Mouse (Mus musculus) kidney, embryonic 14.5 days (tissue): ENCODE data around the gene Syngr1. TPM values are rescaled to one million over a fixed set of nuclear protein-coding genes. Genes with fewer than 3 reads are reported as not detected.

Experiments
- ATAC-seq: fragments of 200-750 bp; cut with Nextera tagmentation; 2 replicates; pipeline ENCODE4 v1.8.0; 2017; ENCODE audit warnings: moderate number of reproducible peaks, mild to moderate bottlenecking, moderate TSS enrichment, moderate library complexity; ENCODE audit not compliant: low FRiP score, low TSS enrichment
- H3K27ac ChIP-seq: fragments of 300-500 bp; sonication (generic); 2 replicates; pipeline ENCODE4 v1.5.1; 2014; ENCODE audit warnings: low read depth, mild to moderate bottlenecking, low read length, moderate library complexity, mixed read lengths
- H3K27me3 ChIP-seq: fragments of 300-500 bp; sonication (generic); 2 replicates; pipeline ENCODE4 v1.6.1; 2014; ENCODE audit warnings: mild to moderate bottlenecking, low read length; ENCODE audit not compliant: control insufficient read depth, insufficient read depth
- H3K36me3 ChIP-seq: fragments of 300-500 bp; sonication (generic); 2 replicates; pipeline ENCODE4 v1.6.1; 2014; ENCODE audit warnings: low read length, mixed read lengths; ENCODE audit not compliant: control insufficient read depth, insufficient read depth
- H3K4me1 ChIP-seq: fragments of 300-500 bp; sonication (generic); 2 replicates; pipeline ENCODE4 v1.6.1; 2014; ENCODE audit warnings: low read length, mixed read lengths; ENCODE audit not compliant: control insufficient read depth, insufficient read depth
- H3K4me2 ChIP-seq: fragments of 300-500 bp; sonication (generic); replicated peaks from 2 replicates; pipeline ENCODE4 v1.6.1; 2014; ENCODE audit warnings: low read depth, mild to moderate bottlenecking, low read length
- H3K4me3 ChIP-seq: fragments of 300-500 bp; sonication (generic); 2 replicates; pipeline ENCODE4 v1.5.1; 2014; ENCODE audit warnings: mild to moderate bottlenecking, low read length
- H3K9ac ChIP-seq: fragments of 300-500 bp; sonication (generic); 2 replicates; pipeline ENCODE4 v1.6.1; 2014; ENCODE audit warnings: low read depth, mild to moderate bottlenecking, low read length, moderate library complexity
- H3K9me3 ChIP-seq: fragments of 300-500 bp; sonication (generic); 2 replicates; pipeline ENCODE4 v1.6.1; 2016; ENCODE audit warnings: low read length; ENCODE audit not compliant: control insufficient read depth
- WGBS: fragments of 180-500 bp; shearing (Covaris S2); extraction: QIAGEN DNeasy Blood & Tissue Kit; methylation state at CpG from one replicate; pipeline ENCODE4 v1.1.7; 2014; 5-methylcytosine and 5-hydroxymethylcytosine counted together
- polyA plus RNA-seq: library from polyadenylated mRNA; unstranded; fragments of >200 nt; fragmentation: Nextera tagmentation; extraction: Ambion mirVana; gene quantifications from 2 replicates; pipeline ENCODE4 v1.2.1, GENCODE M21; 2014

Gene Syngr1
- polyA plus RNA-seq, 1 experiment from 2014 or later = 9.5 TPM

- WGBS = 65% methylated on average over 9 of the region's 9 CpGs
- Histone ChIP-seq H3K4me3 (no peak overlapping the region), H3K36me3 (no peaks in the 10 kb centered on the region), H3K9ac (no peak overlapping the region), H3K9me3 (no peaks in the 10 kb centered on the region), H3K27me3 (no peaks in the 10 kb centered on the region), H3K27ac (no peak overlapping the region), H3K4me1 (no peaks in the 10 kb centered on the region), H3K4me2 (no peak overlapping the region)
- no peak for ATAC-seq
Observed at GRCm38 (mm10) chr15:80051782-80052181, 39.4 kb upstream of the Syngr1 start.

DNA sequence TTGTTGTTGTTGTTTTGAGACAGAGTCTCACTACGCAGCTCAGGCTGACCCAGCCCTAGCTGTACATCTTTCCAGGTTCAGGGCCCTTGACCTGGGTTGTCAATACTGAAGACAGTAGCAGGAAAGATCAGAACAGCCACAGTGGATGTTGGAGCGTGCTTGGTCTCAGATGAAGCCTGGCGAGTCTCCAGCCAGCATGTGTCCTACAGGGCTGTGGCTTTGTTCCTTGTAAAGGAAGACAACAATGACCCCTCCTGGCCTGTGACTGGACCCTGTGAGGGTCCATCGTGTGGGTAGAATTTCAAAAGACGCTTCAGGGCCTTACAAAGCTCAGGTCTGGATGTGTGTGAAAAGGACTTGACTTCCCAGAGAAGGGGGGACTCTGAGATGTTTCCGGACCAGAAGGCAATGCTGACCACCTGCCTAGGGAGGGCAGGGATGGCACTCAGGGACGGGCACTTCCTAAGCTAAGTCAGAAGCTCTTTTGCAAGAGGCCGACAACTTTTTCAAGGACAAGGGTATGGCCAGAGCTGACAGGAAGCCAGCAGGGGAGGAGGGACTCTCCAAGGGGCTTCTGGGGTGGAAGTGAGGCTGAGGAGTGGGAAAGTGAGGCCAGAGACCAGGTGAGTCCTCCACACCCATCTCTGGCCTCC lies 37.6 kb upstream of the Syngr1 start:
- H3K4me2 ChIP-seq = no peak overlapping the region
- no peaks in the 10 kb centered on the region for H3K36me3 ChIP-seq
- H3K27me3 ChIP-seq = no peaks in the 10 kb centered on the region
- WGBS = 78% methylated on average over 8 of the region's 8 CpGs
- H3K4me3 ChIP-seq = no peak overlapping the region
- no peak overlapping the region for H3K9ac ChIP-seq
- no peak overlapping the region for H3K27ac ChIP-seq
- no peaks in the 10 kb centered on the region for H3K9me3 ChIP-seq
- no peaks in the 10 kb centered on the region for H3K4me1 ChIP-seq
- ATAC-seq = no peak

GRCm38 (mm10) chr15:80054034-80054710 lies 37.0 kb upstream of the Syngr1 start:
- Histone ChIP-seq H3K4me1 (no peaks in the 10 kb centered on the region), H3K9me3 (no peaks in the 10 kb centered on the region), H3K36me3 (no peaks in the 10 kb centered on the region), H3K4me2 (no peak overlapping the region), H3K27ac (no peak overlapping the region), H3K27me3 (no peaks in the 10 kb centered on the region), H3K9ac (no peak overlapping the region), H3K4me3 (no peak overlapping the region)
- WGBS = 86% methylated on average over 7 of the region's 7 CpGs
- ATAC-seq = peak; percentile 26; the same call in 1 of the 2 replicates

- no peaks in the 10 kb centered on the region; the same call in 1 of the 2 replicates for H3K4me1 ChIP-seq
- H3K36me3 ChIP-seq = no peaks in the 10 kb centered on the region
- no peaks in the 10 kb centered on the region for H3K27me3 ChIP-seq
- no peaks in the 10 kb centered on the region for H3K9me3 ChIP-seq
- no peak overlapping the region for H3K27ac ChIP-seq
- H3K9ac ChIP-seq = no peak overlapping the region
- ATAC-seq = no peak
- H3K4me3 ChIP-seq = no peak overlapping the region
- 84% methylated on average over 7 of the region's 7 CpGs for WGBS
- H3K4me2 ChIP-seq = no peak overlapping the region
Observed at GRCm38 (mm10) chr15:80058151-80058550, 33.0 kb upstream of the Syngr1 start.

DNA sequence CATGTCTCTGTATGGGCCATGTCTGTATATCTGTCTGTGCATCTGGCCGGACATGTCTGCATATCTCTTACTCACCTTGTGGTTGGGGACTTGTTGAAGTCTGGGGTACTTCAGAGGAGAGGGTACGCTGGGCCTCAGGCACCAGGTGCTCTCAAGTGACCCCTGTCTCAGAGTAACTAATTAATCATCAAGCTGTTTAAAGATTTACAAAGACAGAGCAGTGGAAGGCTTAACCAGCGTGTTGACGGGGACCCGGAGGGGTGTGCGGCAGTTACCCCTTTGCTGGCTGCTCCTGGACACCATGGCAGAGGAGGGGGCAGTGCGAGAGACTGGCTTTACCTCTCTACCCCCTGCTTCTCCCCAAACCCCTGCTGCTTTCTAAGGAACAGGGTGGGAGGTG lies 31.5 kb upstream of the Syngr1 start:
- Histone ChIP-seq H3K9me3 (no peaks in the 10 kb centered on the region), H3K4me2 (no peak overlapping the region), H3K27ac (peak overlapping the region; percentile 13; the same call in 1 of the 2 replicates), H3K36me3 (no peaks in the 10 kb centered on the region), H3K27me3 (no peaks in the 10 kb centered on the region), H3K4me1 (no peaks in the 10 kb centered on the region; the same call in 1 of the 2 replicates), H3K9ac (no peak overlapping the region), H3K4me3 (no peak overlapping the region)
- ATAC-seq = peak; percentile 37; the same call in 1 of the 2 replicates
- WGBS = 39% methylated on average over 7 of the region's 7 CpGs

GRCm38 (mm10) chr15:80060356-80061070 lies 30.6 kb upstream of the Syngr1 start:
- 91% methylated on average over 8 of the region's 8 CpGs for WGBS
- no peak for ATAC-seq
- H3K4me2 ChIP-seq = no peak overlapping the region
- no peak overlapping the region for H3K27ac ChIP-seq
- no peak overlapping the region for H3K9ac ChIP-seq
- H3K4me3 ChIP-seq = no peak overlapping the region
- H3K27me3 ChIP-seq = no peaks in the 10 kb centered on the region
- H3K36me3 ChIP-seq = no peaks in the 10 kb centered on the region
- no peaks in the 10 kb centered on the region for H3K9me3 ChIP-seq
- H3K4me1 ChIP-seq = no peaks in the 10 kb centered on the region; the same call in 1 of the 2 replicates

- Histone ChIP-seq H3K4me2 (no peak overlapping the region), H3K9me3 (no peaks in the 10 kb centered on the region), H3K27ac (no peak overlapping the region), H3K27me3 (no peaks in the 10 kb centered on the region), H3K9ac (no peak overlapping the region), H3K4me3 (no peak overlapping the region), H3K4me1 (no peaks in the 10 kb centered on the region; the same call in 1 of the 2 replicates), H3K36me3 (no peaks in the 10 kb centered on the region)
- 78% methylated on average over 4 of the region's 4 CpGs for WGBS
- no peak for ATAC-seq
Observed at GRCm38 (mm10) chr15:80061071-80061550, 30.0 kb upstream of the Syngr1 start.

DNA sequence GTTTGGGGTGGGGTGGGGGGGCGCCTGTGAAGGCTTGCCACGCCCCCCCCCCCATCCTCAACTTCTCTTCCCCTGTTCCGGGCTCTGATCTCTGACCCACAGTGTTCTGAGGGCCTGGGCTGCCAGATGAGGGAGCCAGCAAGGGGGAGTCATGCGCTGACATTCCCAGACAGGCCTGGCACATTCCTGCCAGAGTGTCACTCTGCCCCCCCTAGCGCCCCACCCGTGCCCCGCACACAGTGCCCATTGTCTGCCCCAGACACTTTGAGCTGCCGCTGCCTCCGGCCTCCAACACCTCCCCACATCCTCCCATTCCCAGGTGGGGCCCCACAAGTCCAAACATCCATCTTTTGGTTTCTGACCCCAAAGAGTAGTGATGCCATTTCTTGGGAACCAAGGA lies 28.8 kb upstream of the Syngr1 start:
- Histone ChIP-seq H3K36me3 (no peaks in the 10 kb centered on the region), H3K27ac (no peak overlapping the region)
- 74% methylated on average over 7 of the region's 9 CpGs for WGBS

More for the DNA sequence above, 28.8 kb upstream of the Syngr1 start:
- H3K27me3 ChIP-seq = no peaks in the 10 kb centered on the region
- no peak overlapping the region for H3K4me2 ChIP-seq
- no peaks in the 10 kb centered on the region; the same call in 1 of the 2 replicates for H3K4me1 ChIP-seq
- no peaks in the 10 kb centered on the region for H3K9me3 ChIP-seq
- H3K4me3 ChIP-seq = no peak overlapping the region
- no peak for ATAC-seq
- no peak overlapping the region for H3K9ac ChIP-seq
